Mouse (Mus musculus) kidney, embryonic 14.5 days (tissue): ENCODE data around the gene Nt5c3. TPM values are rescaled to one million over a fixed set of nuclear protein-coding genes. Genes with fewer than 3 reads are reported as not detected.
"Not testable (repeated sequence)": the region's sequence is repeated elsewhere in the genome, so short reads cannot be mapped to it uniquely, and the experiment has no call there.

Source experiments
- ATAC-seq: fragments of 200-750 bp; cut with Nextera tagmentation; 2 replicates; pipeline ENCODE4 v1.8.0; 2017; ENCODE audit warnings: moderate number of reproducible peaks, mild to moderate bottlenecking, moderate TSS enrichment, moderate library complexity; ENCODE audit not compliant: low FRiP score, low TSS enrichment
- H3K27ac ChIP-seq: fragments of 300-500 bp; sonication (generic); 2 replicates; pipeline ENCODE4 v1.5.1; 2014; ENCODE audit warnings: low read depth, mild to moderate bottlenecking, low read length, moderate library complexity, mixed read lengths
- H3K27me3 ChIP-seq: fragments of 300-500 bp; sonication (generic); 2 replicates; pipeline ENCODE4 v1.6.1; 2014; ENCODE audit warnings: mild to moderate bottlenecking, low read length; ENCODE audit not compliant: control insufficient read depth, insufficient read depth
- H3K36me3 ChIP-seq: fragments of 300-500 bp; sonication (generic); 2 replicates; pipeline ENCODE4 v1.6.1; 2014; ENCODE audit warnings: low read length, mixed read lengths; ENCODE audit not compliant: control insufficient read depth, insufficient read depth
- H3K4me1 ChIP-seq: fragments of 300-500 bp; sonication (generic); 2 replicates; pipeline ENCODE4 v1.6.1; 2014; ENCODE audit warnings: low read length, mixed read lengths; ENCODE audit not compliant: control insufficient read depth, insufficient read depth
- H3K4me2 ChIP-seq: fragments of 300-500 bp; sonication (generic); replicated peaks from 2 replicates; pipeline ENCODE4 v1.6.1; 2014; ENCODE audit warnings: low read depth, mild to moderate bottlenecking, low read length
- H3K4me3 ChIP-seq: fragments of 300-500 bp; sonication (generic); 2 replicates; pipeline ENCODE4 v1.5.1; 2014; ENCODE audit warnings: mild to moderate bottlenecking, low read length
- H3K9ac ChIP-seq: fragments of 300-500 bp; sonication (generic); 2 replicates; pipeline ENCODE4 v1.6.1; 2014; ENCODE audit warnings: low read depth, mild to moderate bottlenecking, low read length, moderate library complexity
- H3K9me3 ChIP-seq: fragments of 300-500 bp; sonication (generic); 2 replicates; pipeline ENCODE4 v1.6.1; 2016; ENCODE audit warnings: low read length; ENCODE audit not compliant: control insufficient read depth
- WGBS: fragments of 180-500 bp; shearing (Covaris S2); extraction: QIAGEN DNeasy Blood & Tissue Kit; methylation state at CpG from one replicate; pipeline ENCODE4 v1.1.7; 2014; 5-methylcytosine and 5-hydroxymethylcytosine counted together
- polyA plus RNA-seq: library from polyadenylated mRNA; unstranded; fragments of >200 nt; fragmentation: Nextera tagmentation; extraction: Ambion mirVana; gene quantifications from 2 replicates; pipeline ENCODE4 v1.2.1, GENCODE M21; 2014

Nt5c3 gene
- polyA plus RNA-seq, 1 experiment from 2014 or later = 61.7 TPM

DNA sequence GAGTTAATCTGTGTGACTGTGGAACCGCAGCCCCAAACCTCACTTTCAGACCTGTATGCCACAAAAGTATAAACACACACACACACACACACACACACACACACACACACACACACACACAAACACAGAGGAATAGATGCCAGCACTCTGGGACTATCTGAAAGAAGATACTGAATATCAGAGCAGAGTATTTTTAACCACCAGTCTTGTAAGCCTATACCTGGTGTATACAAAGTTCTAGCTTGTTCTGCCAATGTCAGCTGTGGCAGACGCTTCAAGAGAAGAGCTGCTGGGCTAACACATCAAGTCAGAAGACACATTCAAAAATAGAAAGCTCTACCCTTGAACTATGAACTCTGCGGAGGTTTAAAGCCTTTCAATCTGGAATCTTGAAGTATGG lies 24.1 kb downstream of the Nt5c3 start:
- Histone ChIP-seq H3K9ac (no peak overlapping the region), H3K4me2 (no peak overlapping the region), H3K36me3 (no peaks in the 10 kb centered on the region), H3K27me3 (no peaks in the 10 kb centered on the region), H3K9me3 (no peaks in the 10 kb centered on the region), H3K4me1 (peaks cover 6% of the 10 kb centered on the region; the same call in 1 of the 2 replicates), H3K27ac (no peak overlapping the region), H3K4me3 (no peak overlapping the region)
- ATAC-seq = no peak
- WGBS = 88% methylated on average over 3 of the region's 3 CpGs

DNA sequence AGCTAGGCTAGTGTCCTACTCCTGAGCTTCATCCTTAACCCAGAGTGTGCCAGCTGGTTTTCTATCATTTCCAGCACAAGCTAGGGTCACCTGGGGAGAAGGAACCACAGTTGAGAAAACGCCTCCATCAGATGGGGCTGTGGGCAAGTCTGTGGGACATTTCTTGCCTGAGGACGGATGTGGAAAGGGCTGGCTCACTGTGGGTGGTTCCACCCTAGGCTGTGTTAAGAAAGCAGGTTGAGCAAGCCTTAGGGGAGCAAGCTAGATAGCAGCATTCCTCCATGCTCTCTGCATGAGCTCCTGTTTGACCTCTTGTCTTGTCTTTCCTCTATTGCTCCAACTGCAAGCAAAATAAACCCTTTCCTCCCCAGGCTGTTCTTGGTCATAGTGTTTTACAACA lies 33.0 kb downstream of the Nt5c3 start:
- no peak for ATAC-seq
- Histone ChIP-seq H3K36me3 (peaks cover 24% of the 10 kb centered on the region), H3K4me3 (no peak overlapping the region), H3K9me3 (no peaks in the 10 kb centered on the region), H3K4me1 (no peaks in the 10 kb centered on the region), H3K27me3 (no peaks in the 10 kb centered on the region), H3K9ac (no peak overlapping the region), H3K4me2 (no peak overlapping the region), H3K27ac (no peak overlapping the region)
- 93% methylated on average over 2 of the region's 2 CpGs for WGBS

DNA sequence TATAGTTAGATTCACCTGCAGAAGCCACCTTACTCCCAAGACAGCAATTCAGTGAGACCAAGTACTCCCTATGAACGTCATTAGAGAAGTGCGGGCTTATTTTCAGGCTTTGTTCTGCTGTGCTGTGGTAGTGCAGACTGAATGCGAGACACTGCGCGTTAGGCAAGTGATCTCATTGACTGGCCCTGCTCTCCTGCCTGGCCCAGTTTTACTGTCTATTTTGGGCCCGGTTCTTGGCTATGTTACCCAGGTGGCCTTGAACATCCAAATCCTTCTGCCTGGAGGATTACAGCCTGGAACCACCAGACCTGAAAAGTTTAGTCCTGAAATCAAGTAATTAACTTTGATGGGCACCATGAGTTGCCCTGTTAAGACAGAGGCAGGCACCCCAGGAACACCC lies 35.2 kb downstream of the Nt5c3 start:
- Histone ChIP-seq H3K9me3 (no peaks in the 10 kb centered on the region), H3K27me3 (no peaks in the 10 kb centered on the region), H3K36me3 (peaks cover 32% of the 10 kb centered on the region), H3K4me2 (no peak overlapping the region), H3K27ac (no peak overlapping the region), H3K9ac (no peak overlapping the region), H3K4me1 (no peaks in the 10 kb centered on the region), H3K4me3 (no peak overlapping the region)
- WGBS = 93% methylated on average over 6 of the region's 6 CpGs
- no peak for ATAC-seq

DNA sequence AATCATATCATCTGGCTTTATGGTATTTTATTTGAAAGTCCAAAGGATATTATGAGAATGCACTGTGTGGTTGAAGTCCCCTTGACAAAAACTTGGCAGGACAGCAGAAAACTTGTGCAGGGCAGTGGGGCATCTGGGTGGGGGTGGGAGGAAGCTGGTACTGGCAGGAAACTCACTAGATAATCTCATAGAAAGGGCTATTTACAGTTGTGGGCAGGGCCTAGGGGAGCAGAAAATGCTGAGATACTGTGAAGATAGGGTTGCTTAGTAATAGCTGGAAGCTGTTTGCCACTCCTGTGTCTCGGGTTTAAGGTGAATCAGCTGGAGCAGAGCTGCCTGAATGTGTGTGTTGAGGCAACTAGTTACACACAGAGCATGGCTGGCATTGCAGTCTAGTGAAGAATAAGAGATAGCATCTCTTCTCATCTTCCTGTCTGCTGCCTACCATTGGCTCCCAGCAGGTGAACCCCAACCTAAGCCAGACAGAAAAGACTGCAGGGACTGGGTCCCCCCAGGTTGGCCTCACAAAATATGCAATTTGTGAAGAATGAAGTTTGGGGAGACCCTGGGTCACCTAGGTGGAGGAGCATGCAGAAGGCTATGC lies 44.3 kb downstream of the Nt5c3 start:
- Histone ChIP-seq H3K4me1 (no peaks in the 10 kb centered on the region), H3K4me3 (no peak overlapping the region), H3K27ac (no peak overlapping the region), H3K9me3 (no peaks in the 10 kb centered on the region), H3K27me3 (no peaks in the 10 kb centered on the region), H3K9ac (no peak overlapping the region), H3K36me3 (peaks cover 42% of the 10 kb centered on the region), H3K4me2 (no peak overlapping the region)
- WGBS = 71% methylated on average over 1 of the region's 1 CpGs
- no peak for ATAC-seq

DNA sequence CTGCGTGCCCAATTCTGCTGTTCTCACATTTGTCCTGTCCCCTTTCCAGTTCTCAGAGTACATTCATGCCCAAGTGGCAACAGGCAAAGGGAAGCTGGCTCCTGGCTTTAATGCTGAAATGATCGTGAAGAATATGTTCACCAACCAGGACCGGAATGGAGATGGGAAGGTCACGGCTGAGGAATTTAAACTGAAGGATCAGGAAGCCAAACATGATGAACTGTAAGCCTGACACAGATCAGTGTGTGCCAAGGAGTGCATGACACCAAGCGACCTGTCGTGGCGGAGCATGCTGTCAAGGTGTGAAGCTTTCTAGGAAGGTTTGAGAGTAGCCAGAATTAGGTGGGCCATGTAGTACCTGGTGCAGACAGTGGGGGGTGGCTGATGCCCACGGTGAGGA lies 45.7 kb downstream of the Nt5c3 start:
- no peak for ATAC-seq
- no peaks in the 10 kb centered on the region for H3K9me3 ChIP-seq
- H3K27ac ChIP-seq = no peak overlapping the region
- no peak overlapping the region for H3K4me3 ChIP-seq
- 93% methylated on average over 8 of the region's 8 CpGs for WGBS
- H3K27me3 ChIP-seq = no peaks in the 10 kb centered on the region
- H3K36me3 ChIP-seq = peaks cover 31% of the 10 kb centered on the region; the same call in 1 of the 2 replicates
- no peaks in the 10 kb centered on the region for H3K4me1 ChIP-seq
- H3K9ac ChIP-seq = no peak overlapping the region
- H3K4me2 ChIP-seq = no peak overlapping the region

DNA sequence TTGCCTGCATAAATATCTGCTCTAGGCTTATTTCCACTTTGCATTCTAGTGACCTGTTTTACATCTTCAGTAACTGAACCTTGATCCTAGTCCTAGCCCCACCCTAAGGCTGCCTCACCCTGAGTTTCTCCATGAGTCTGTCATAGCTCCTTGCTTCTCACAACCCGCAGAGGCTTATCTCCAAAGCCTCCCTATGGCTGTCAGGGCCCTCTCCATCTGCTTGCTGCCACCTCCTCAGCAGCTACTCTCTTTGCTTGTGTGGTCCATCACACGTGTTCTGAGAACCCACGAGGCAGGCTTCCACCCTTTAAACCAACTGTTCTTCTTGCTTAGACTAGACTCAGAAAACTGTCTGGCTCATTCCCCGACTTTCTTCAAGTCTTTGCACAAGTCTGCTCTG lies 46.9 kb downstream of the Nt5c3 start:
- Histone ChIP-seq H3K9me3 (no peaks in the 10 kb centered on the region), H3K4me1 (no peaks in the 10 kb centered on the region), H3K27me3 (no peaks in the 10 kb centered on the region), H3K4me2 (no peak overlapping the region), H3K36me3 (peaks cover 28% of the 10 kb centered on the region; the same call in 1 of the 2 replicates), H3K27ac (no peak overlapping the region), H3K4me3 (no peak overlapping the region), H3K9ac (no peak overlapping the region)
- WGBS = 85% methylated on average over 4 of the region's 4 CpGs
- no peak for ATAC-seq

DNA sequence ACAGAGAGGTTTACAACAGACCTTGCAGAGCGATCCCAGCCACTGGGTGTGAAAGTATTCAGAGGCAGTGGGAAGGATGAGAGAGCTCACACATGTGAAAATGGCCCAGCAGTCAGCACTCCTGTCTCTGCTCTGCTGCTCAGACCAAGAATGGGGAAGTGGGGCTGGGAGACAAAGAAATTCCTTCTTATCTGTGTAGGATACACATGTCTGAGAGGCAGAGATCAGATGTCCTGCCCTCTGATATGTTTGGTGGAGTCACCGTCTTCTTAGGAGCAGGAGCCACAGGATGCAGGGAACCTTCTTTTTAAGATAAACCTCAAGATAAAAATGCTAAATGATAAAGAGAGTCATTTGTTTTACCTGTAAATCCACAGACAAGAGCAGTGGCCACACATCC lies 53.7 kb downstream of the Nt5c3 start:
- WGBS = 56% methylated on average over 2 of the region's 2 CpGs
- H3K36me3 ChIP-seq = peaks cover 17% of the 10 kb centered on the region; the same call in 1 of the 2 replicates
- ATAC-seq = no peak

DNA sequence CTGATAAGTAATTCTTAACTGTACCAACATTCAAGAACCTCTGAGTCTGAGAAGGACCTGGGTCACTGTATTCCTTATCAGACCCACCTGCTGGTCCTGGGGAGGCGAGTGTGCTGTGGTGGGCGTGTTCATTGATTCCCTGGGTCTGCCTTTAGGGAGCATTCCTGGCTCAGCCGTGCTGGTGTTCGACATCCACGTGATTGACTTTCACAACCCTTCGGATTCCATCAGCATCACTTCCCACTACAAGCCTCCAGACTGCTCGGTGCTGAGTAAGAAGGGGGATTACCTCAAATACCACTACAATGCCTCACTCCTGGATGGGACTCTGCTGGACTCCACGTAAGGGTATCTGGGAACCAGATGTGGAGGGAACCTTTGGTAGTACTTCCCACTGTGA lies 55.2 kb downstream of the Nt5c3 start:
- H3K27ac ChIP-seq = no peak overlapping the region

More for the DNA sequence above, 53.7 kb downstream of the Nt5c3 start:
- Histone ChIP-seq H3K4me1 (no peaks in the 10 kb centered on the region), H3K4me2 (no peak overlapping the region), H3K27me3 (no peaks in the 10 kb centered on the region), H3K9me3 (no peaks in the 10 kb centered on the region), H3K27ac (no peak overlapping the region), H3K9ac (no peak overlapping the region), H3K4me3 (no peak overlapping the region)

DNA sequence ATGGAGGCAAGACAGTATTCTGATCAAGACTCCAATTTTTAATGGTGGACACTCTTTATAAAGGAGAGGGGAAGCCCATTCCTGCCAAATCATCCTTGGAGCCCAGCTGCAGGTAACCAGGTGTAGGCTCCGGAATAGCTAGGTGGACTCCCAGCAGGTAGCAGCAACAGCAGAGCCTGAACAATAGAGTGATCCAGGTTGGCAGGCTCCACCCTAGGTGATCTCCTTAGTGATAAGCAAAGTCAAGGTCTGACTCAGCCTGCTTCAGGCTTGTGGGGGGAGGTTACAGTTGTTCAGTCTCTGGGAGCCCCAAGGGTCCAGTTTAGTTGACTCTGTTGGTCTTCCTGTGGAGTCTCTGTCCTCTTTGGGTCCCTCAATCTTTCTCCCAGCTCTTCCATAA lies 56.8 kb downstream of the Nt5c3 start:
- not testable (repeated sequence) for H3K27ac ChIP-seq, H3K4me3 ChIP-seq, H3K9me3 ChIP-seq, H3K4me2 ChIP-seq, H3K27me3 ChIP-seq, H3K9ac ChIP-seq, H3K4me1 ChIP-seq, ATAC-seq
- 100% methylated on average over 1 of the region's 1 CpGs for WGBS
- H3K36me3 ChIP-seq = peaks cover 18% of the 10 kb centered on the region; the same call in 1 of the 2 replicates

More for the DNA sequence above, 55.2 kb downstream of the Nt5c3 start:
- H3K36me3 ChIP-seq = peaks cover 18% of the 10 kb centered on the region; the same call in 1 of the 2 replicates
- H3K4me3 ChIP-seq = no peak overlapping the region
- H3K27me3 ChIP-seq = no peaks in the 10 kb centered on the region
- no peak for ATAC-seq
- no peak overlapping the region for H3K9ac ChIP-seq
- no peaks in the 10 kb centered on the region for H3K9me3 ChIP-seq
- no peaks in the 10 kb centered on the region for H3K4me1 ChIP-seq
- WGBS = 81% methylated on average over 8 of the region's 8 CpGs
- H3K4me2 ChIP-seq = no peak overlapping the region
